Mouse (Mus musculus) hindbrain, embryonic 15.5 days (tissue): Measurements from ENCODE around the gene Usp24. TPM values are rescaled to one million over a fixed set of nuclear protein-coding genes. Genes with fewer than 3 reads are reported as not detected.

Experiments used
- ATAC-seq: fragments of 200-750 bp; cut with Nextera tagmentation; 2 replicates; pipeline ENCODE4 v1.8.0; 2017; ENCODE audit warnings: low read depth, moderate number of reproducible peaks, moderate TSS enrichment; ENCODE audit not compliant: low FRiP score
- H3K27ac ChIP-seq: fragments of 300-500 bp; sonication (generic); replicated peaks from 2 replicates; pipeline ENCODE4 v1.5.1; 2015; ENCODE audit warnings: mild to moderate bottlenecking, inconsistent platforms
- H3K27me3 ChIP-seq: fragments of 300-500 bp; sonication (generic); 2 replicates; pipeline ENCODE4 v1.6.1; 2015; ENCODE audit warnings: control low read depth, inconsistent platforms
- H3K36me3 ChIP-seq: fragments of 300-500 bp; sonication (generic); 2 replicates; pipeline ENCODE4 v1.6.1; 2015; ENCODE audit warnings: control low read depth, inconsistent platforms
- H3K4me1 ChIP-seq: fragments of 300-500 bp; sonication (generic); replicated peaks from 2 replicates; pipeline ENCODE4 v1.6.1; 2015; ENCODE audit warnings: control low read depth, inconsistent platforms
- H3K4me2 ChIP-seq: fragments of 300-500 bp; sonication (generic); 2 replicates; pipeline ENCODE4 v1.6.1; 2015; ENCODE audit warnings: moderate library complexity, mild to moderate bottlenecking, inconsistent platforms
- H3K4me3 ChIP-seq: fragments of 300-500 bp; sonication (generic); 2 replicates; pipeline ENCODE4 v1.5.1; 2015; ENCODE audit warnings: mild to moderate bottlenecking, inconsistent platforms
- H3K9ac ChIP-seq: fragments of 300-500 bp; sonication (generic); 2 replicates; pipeline ENCODE4 v1.6.1; 2015; ENCODE audit warnings: inconsistent platforms
- H3K9me3 ChIP-seq: fragments of 300-500 bp; sonication (generic); 2 replicates; pipeline ENCODE4 v1.6.1; 2016; ENCODE audit warnings: control low read depth, inconsistent platforms
- WGBS: fragments of 180-500 bp; shearing (Covaris S2); methylation state at CpG from one replicate; pipeline ENCODE4 v1.1.7; 2015; 5-methylcytosine and 5-hydroxymethylcytosine counted together
- polyA plus RNA-seq: library from polyadenylated mRNA; unstranded; fragments of >200 nt; fragmentation: Nextera tagmentation; extraction: Ambion mirVana; gene quantifications from 2 replicates; pipeline ENCODE4 v1.2.1, GENCODE M21; 2015

Usp24 gene
- polyA plus RNA-seq, 1 experiment from 2014 or later: 9.8 TPM

DNA sequence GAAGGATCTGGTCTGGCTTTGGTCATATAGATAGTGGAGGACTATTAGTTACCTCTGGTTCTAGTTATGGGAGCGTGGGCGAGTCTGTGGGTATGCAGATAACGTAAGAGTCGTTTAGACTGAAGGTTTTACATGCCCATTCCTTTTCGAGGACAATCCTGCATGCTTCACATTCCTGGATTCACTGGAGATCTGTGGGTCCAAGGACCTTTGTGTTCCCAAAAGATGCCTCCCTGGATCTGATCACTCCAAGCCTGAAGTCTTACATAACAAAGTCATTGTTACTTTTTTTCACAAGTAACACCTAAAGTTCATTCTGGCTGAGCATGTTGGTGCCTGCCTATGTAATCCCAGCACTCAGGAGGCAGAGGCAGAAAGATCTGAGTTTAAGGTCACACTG lies 65.1 kb downstream of the Usp24 start:
- H3K36me3 ChIP-seq: peaks cover 58% of the 10 kb centered on the region
- no peak for ATAC-seq
- WGBS: 90% methylated on average over 5 of the region's 5 CpGs
- H3K9me3 ChIP-seq: no peaks in the 10 kb centered on the region
- H3K27me3 ChIP-seq: no peaks in the 10 kb centered on the region
- H3K4me3 ChIP-seq: no peak overlapping the region
- no peaks in the 10 kb centered on the region for H3K4me1 ChIP-seq
- H3K4me2 ChIP-seq: no peak overlapping the region
- H3K9ac ChIP-seq: no peak overlapping the region
- no peak overlapping the region for H3K27ac ChIP-seq

DNA sequence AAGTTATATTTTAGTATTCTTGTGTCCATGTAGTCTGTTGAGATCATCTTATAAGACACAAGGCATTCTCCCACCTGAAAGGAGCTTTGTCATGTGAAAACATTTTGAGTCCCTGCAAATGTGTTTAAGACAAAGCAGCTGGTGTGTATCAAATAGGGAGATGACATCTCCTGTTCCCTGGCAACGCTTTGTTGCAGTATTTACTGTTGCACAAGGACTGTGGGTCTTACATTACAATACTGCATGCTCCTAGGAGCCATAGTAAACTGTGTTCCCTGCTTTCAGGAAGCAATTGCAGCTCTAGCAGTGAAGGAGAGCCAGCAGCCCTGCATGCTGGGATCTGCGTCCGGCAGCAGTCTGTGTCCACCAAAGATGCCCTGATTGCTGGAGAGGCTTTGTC lies 73.9 kb downstream of the Usp24 start:
- Histone ChIP-seq H3K27me3 (no peaks in the 10 kb centered on the region), H3K4me1 (no peaks in the 10 kb centered on the region), H3K9ac (no peak overlapping the region), H3K9me3 (no peaks in the 10 kb centered on the region), H3K36me3 (peaks cover 70% of the 10 kb centered on the region), H3K27ac (no peak overlapping the region), H3K4me3 (no peak overlapping the region), H3K4me2 (no peak overlapping the region)
- WGBS: 77% methylated on average over 3 of the region's 3 CpGs
- ATAC-seq: no peak

DNA sequence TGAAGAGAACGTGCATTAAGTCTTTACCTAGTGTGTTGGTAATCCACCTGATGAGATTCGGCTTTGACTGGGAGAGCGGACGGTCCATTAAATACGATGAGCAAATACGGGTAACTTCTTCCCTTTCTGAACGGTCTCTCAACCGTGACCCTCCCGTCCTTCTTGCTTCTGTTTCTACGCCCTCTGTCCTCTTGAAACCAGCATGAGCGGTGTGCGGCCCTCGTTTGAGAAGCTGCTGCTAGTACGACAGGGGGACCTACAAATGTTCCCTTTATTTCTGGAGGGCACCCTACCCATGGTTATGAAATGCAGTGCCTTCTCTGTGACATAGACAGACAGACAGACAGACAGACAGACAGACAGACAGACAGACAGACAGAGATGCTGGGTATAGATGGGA lies 93.6 kb downstream of the Usp24 start:
- no peaks in the 10 kb centered on the region for H3K27me3 ChIP-seq
- no peak for ATAC-seq
- H3K4me1 ChIP-seq: no peaks in the 10 kb centered on the region
- H3K27ac ChIP-seq: no peak overlapping the region
- H3K4me2 ChIP-seq: no peak overlapping the region
- H3K4me3 ChIP-seq: no peak overlapping the region
- H3K36me3 ChIP-seq: peaks cover 80% of the 10 kb centered on the region
- WGBS: 82% methylated on average over 14 of the region's 14 CpGs
- no peak overlapping the region for H3K9ac ChIP-seq
- H3K9me3 ChIP-seq: no peaks in the 10 kb centered on the region

DNA sequence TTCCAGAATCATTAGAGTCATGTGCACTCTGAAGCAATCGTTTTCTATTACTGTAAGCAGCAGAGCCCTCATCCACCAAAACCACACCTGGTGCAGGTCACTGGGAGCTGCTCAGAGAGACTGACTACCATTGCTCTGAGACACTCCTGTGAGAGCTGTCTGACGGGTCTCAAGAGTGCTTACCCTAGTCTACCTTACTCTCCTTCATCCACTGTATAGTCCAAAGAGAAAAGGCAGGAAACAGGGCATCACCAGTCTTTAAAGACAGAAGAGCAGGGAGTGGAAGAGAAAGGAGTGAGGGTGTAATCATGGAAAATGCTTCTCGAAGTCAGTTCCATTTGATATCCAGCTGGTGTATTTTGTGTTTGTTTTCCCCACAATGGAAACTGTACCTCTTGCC lies 103.2 kb downstream of the Usp24 start:
- no peaks in the 10 kb centered on the region for H3K9me3 ChIP-seq
- no peaks in the 10 kb centered on the region for H3K27me3 ChIP-seq
- no peak overlapping the region for H3K9ac ChIP-seq
- no peak overlapping the region for H3K4me2 ChIP-seq
- H3K36me3 ChIP-seq: peaks cover 77% of the 10 kb centered on the region
- no peak overlapping the region for H3K27ac ChIP-seq
- no peak overlapping the region for H3K4me3 ChIP-seq
- WGBS: 86% methylated on average over 3 of the region's 3 CpGs
- no peak for ATAC-seq
- H3K4me1 ChIP-seq: no peaks in the 10 kb centered on the region

DNA sequence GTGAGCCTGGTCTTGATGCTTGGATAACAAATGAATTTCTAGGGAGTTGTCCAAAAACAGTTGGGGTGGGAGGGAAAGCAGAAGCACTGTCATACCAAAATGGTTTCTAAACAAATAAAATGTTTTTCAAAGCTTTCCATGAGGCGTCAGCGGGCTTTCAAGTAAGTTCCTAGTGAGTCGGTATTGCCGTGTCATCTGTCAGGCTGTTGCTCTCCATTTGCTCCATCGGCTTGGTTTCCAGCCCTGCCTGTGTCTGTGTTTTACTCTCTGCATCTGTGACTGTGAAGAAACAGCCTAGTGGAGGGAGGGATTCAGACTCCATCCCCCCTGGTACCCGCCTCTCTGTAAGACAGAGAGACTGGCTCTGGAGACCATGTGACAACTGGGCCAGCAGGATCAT lies 103.8 kb downstream of the Usp24 start:
- no peaks in the 10 kb centered on the region for H3K4me1 ChIP-seq
- H3K36me3 ChIP-seq: peaks cover 79% of the 10 kb centered on the region
- no peak for ATAC-seq
- H3K27ac ChIP-seq: no peak overlapping the region
- no peaks in the 10 kb centered on the region for H3K9me3 ChIP-seq
- H3K4me3 ChIP-seq: no peak overlapping the region
- WGBS: 92% methylated on average over 6 of the region's 6 CpGs
- H3K4me2 ChIP-seq: no peak overlapping the region
- H3K27me3 ChIP-seq: no peaks in the 10 kb centered on the region
- H3K9ac ChIP-seq: no peak overlapping the region

DNA sequence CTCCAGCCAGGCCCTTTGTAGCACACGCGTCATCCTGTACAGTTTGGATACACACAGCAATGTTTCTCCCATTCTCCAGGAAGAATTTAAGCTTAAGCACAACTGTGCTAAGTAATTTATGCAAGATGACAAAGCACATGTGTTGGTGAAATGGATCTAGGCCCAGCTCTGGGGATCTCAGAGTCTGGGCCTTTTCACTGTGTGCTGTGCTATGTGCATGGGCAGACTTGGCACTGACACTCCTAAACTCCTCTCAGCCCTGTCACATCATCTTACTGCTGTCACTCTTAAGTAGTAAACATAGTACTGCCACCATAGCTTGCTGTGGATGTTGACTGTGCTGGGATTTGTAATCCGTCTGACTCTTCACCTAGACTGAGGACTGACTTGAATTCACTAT lies 106.6 kb downstream of the Usp24 start:
- Histone ChIP-seq H3K36me3 (peaks cover 78% of the 10 kb centered on the region), H3K4me1 (no peaks in the 10 kb centered on the region), H3K27ac (no peak overlapping the region), H3K4me2 (no peak overlapping the region), H3K4me3 (no peak overlapping the region), H3K9ac (no peak overlapping the region), H3K27me3 (no peaks in the 10 kb centered on the region), H3K9me3 (no peaks in the 10 kb centered on the region)
- ATAC-seq: no peak
- WGBS: 94% methylated on average over 3 of the region's 3 CpGs

DNA sequence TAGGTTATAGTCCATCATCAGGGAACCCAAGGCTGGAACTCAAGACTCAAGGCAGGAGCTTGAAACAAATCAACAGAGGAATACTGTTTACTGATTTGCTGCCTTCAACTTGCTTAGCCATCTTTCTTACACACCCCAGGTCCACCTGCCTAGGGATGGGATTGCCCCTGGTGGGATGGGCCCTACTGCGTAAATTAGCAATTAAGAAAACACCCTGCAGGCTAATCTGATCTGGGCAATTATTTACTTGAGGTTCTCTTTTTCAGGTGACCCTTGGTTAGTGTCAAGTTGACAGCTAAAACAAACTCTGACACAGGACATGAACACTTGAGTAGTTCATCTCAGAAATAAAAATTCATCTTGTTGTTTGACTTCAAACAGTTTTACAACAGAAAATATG lies 108.5 kb downstream of the Usp24 start:
- Histone ChIP-seq H3K4me2 (no peak overlapping the region), H3K36me3 (peaks cover 74% of the 10 kb centered on the region), H3K9ac (no peak overlapping the region), H3K4me1 (no peaks in the 10 kb centered on the region), H3K4me3 (no peak overlapping the region), H3K9me3 (no peaks in the 10 kb centered on the region), H3K27me3 (no peaks in the 10 kb centered on the region), H3K27ac (no peak overlapping the region)
- WGBS: 94% methylated on average over 1 of the region's 1 CpGs
- ATAC-seq: no peak

DNA sequence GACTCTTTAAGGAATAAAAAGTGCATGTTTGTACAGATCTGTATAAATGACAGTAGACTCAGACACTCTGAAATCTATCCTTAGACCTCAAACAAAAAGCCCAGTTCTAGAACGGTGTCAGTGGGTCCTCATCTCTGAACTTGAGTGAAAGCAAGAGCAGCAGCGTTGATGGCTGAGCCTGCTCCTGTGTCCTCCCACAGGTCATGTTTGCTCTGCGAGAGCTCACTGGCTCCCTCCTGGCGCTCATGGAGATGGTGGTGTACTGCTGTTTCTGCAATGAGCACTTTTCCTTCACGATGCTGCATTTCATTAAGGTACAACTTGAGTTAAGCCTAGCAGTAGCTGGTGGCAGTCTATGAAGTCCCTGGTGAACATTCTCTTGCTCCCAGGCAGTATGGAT lies 110.3 kb downstream of the Usp24 start:
- WGBS: 68% methylated on average over 5 of the region's 5 CpGs
- Histone ChIP-seq H3K27me3 (no peaks in the 10 kb centered on the region), H3K4me3 (no peak overlapping the region), H3K4me2 (no peak overlapping the region), H3K4me1 (no peaks in the 10 kb centered on the region), H3K36me3 (peaks cover 76% of the 10 kb centered on the region), H3K27ac (no peak overlapping the region), H3K9ac (no peak overlapping the region), H3K9me3 (no peaks in the 10 kb centered on the region)
- ATAC-seq: no peak

DNA sequence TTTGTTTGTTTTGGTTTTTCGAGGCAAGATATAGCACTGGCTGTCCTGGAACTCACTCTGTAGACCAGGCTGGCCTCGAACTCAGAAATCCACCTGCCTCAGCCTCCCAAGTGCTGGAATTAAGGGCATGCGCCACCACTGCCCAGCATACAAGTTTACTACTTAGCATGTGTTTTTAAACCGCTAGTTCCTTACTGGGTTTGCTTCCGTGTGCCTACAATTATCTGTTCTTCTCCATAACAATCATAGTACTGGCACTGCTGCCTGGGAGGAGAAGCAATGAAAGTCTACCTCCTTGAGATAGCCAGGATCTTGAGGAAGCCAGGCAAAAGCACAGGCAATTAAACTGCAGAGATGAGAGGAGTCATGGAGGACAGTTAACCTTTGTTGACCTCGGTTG lies 112.6 kb downstream of the Usp24 start:
- Histone ChIP-seq H3K27ac (no peak overlapping the region), H3K4me1 (no peaks in the 10 kb centered on the region), H3K9me3 (no peaks in the 10 kb centered on the region), H3K36me3 (peaks cover 79% of the 10 kb centered on the region), H3K9ac (no peak overlapping the region), H3K27me3 (no peaks in the 10 kb centered on the region), H3K4me3 (no peak overlapping the region), H3K4me2 (no peak overlapping the region)
- WGBS: 95% methylated on average over 6 of the region's 6 CpGs
- no peak for ATAC-seq

DNA sequence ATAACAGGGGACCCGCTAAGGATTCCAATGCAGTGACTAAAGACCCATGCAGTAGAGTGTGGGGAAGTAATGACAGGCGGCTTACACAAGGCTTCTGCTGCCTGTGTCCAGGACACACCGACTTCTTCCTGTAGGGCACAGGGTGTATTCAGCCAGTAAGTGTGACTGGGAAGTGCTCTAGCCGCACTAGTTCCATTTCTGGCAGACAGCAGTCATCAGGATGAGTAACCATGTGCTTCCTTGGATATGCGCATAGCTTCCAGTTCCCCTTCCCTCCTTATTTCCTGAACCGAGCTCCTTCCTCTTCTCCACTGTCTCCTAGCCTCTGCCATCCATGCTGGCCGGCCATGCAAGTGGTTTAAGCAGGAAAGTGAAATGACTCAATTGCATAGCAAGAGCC lies 113.1 kb downstream of the Usp24 start:
- Histone ChIP-seq H3K9ac (no peak overlapping the region), H3K4me2 (no peak overlapping the region), H3K36me3 (peaks cover 79% of the 10 kb centered on the region), H3K27me3 (no peaks in the 10 kb centered on the region), H3K27ac (no peak overlapping the region), H3K4me1 (no peaks in the 10 kb centered on the region), H3K9me3 (no peaks in the 10 kb centered on the region), H3K4me3 (no peak overlapping the region)
- 85% methylated on average over 7 of the region's 7 CpGs for WGBS
- no peak for ATAC-seq

DNA sequence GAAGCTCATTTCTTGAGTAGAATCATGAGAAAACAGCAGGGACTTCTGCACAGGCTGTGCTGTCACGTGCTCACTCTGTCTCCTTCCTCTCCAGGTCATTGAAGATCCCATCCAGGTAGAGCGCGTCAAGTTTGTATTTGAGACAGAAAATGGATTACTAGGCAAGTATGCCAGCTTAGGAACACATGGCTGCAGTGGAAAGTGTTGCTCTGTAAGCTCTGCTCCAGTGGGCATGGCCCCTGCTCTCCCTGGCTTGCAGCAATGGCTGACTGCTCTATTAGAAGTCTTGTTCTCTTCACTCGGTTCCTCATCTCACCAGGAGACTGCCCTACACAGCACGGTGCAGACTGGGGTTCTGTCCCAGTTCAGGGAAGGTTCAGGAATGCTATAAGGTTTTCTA lies 114.4 kb downstream of the Usp24 start:
- H3K4me2 ChIP-seq: no peak overlapping the region
- peaks cover 77% of the 10 kb centered on the region for H3K36me3 ChIP-seq
- no peak overlapping the region for H3K9ac ChIP-seq
- H3K9me3 ChIP-seq: no peaks in the 10 kb centered on the region
- ATAC-seq: no peak
- H3K27ac ChIP-seq: no peak overlapping the region
- 93% methylated on average over 5 of the region's 5 CpGs for WGBS
- no peaks in the 10 kb centered on the region for H3K4me1 ChIP-seq
- H3K4me3 ChIP-seq: no peak overlapping the region
- H3K27me3 ChIP-seq: no peaks in the 10 kb centered on the region

DNA sequence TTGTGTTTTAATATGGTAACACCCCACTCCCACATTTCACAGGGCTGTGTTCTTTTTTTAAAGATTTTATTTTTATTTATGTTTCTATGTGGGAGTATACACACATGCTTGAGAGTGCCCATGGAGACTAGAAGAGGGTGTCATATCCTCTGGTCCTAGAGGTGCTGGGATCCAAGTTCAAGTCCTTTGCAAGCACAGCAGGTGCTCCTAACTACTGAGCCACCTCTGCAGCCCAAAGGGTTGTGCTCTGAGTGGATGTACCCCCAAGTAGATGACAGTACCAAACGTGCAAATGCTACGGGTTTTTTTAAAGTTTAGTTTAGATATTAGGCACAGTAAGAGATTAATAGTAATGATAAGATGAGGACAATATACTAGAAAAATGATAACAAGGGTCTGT lies 119.4 kb downstream of the Usp24 start:
- WGBS: 94% methylated on average over 2 of the region's 2 CpGs
- Histone ChIP-seq H3K4me1 (no peaks in the 10 kb centered on the region), H3K4me3 (no peak overlapping the region), H3K4me2 (no peak overlapping the region), H3K9me3 (no peaks in the 10 kb centered on the region), H3K27ac (no peak overlapping the region), H3K36me3 (peaks cover 74% of the 10 kb centered on the region), H3K9ac (no peak overlapping the region), H3K27me3 (no peaks in the 10 kb centered on the region)
- no peak for ATAC-seq

DNA sequence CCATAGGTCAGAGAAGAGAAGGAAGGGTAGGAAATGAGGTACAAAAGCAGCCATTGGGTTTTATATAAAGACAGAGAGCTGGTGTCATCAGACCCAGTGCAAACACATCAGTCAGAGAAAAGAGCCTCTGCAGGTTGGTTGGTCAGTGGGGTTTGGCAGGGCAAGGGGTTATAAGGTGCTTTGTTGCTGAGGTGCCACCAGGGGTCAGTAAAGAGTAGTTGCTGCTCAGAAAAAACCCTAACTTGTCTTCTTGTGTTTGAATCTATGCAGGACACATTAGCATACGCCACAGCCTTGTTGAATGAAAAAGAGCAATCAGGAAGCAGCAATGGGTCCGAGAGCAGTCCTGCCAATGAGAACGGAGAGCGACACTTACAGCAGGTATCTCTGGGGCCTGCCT lies 120.5 kb downstream of the Usp24 start:
- no peak overlapping the region for H3K27ac ChIP-seq
- H3K4me2 ChIP-seq: no peak overlapping the region
- no peak for ATAC-seq
- H3K9me3 ChIP-seq: no peaks in the 10 kb centered on the region
- no peak overlapping the region for H3K9ac ChIP-seq
- no peaks in the 10 kb centered on the region for H3K27me3 ChIP-seq
- peaks cover 64% of the 10 kb centered on the region for H3K36me3 ChIP-seq
- WGBS: 65% methylated on average over 4 of the region's 4 CpGs
- H3K4me3 ChIP-seq: no peak overlapping the region
- H3K4me1 ChIP-seq: no peaks in the 10 kb centered on the region
